22 mouse cellular contexts compared by ENCODE assay signal in genomic region chr17:33441159-33441558, GRCm38 (mm10). TPM values are rescaled to one million over a fixed set of nuclear protein-coding genes. Genes with fewer than 3 reads are reported as not detected.
"Had no signal": no experiment of that assay in that cellular context is flagged by ENCODE, and none has a peak within 500 bp of the region (broad histone marks: within the 10 kb centered on the region; RNA-seq: fewer than 3 reads in every experiment).

No protein-coding gene starts in this region.

- H3K4me1 ChIP-seq: midbrain, embryonic 13.5 days; midbrain, embryonic 15.5 days; neural tube, embryonic 12.5 days; stomach, embryonic 15.5 days had no signal

- H3K9ac ChIP-seq: liver, embryonic 14.5 days; midbrain, embryonic 13.5 days; midbrain, embryonic 15.5 days; neural tube, embryonic 12.5 days; stomach, embryonic 15.5 days had no signal

- ATAC-seq: midbrain, embryonic 13.5 days; midbrain, embryonic 15.5 days had no signal

- H3K9me3 ChIP-seq: megakaryocyte, embryonic 14.5 days; midbrain, embryonic 13.5 days; midbrain, embryonic 15.5 days; neural tube, embryonic 12.5 days; stomach, embryonic 15.5 days had no signal

- H3K4me2 ChIP-seq: liver, embryonic 11.5 days; midbrain, embryonic 11.5 days; midbrain, embryonic 13.5 days; midbrain, embryonic 15.5 days; neural tube, embryonic 12.5 days; stomach, embryonic 15.5 days had no signal

- DNase-seq: lung, adult 2 months; lung, postnatal 10 days; lung, postnatal 4 days; right cerebral cortex, postnatal 14 days; thymus, adult 18-20 months; thymus, postnatal 14 days; thymus, postnatal 36 days had no signal

- H3K36me3 ChIP-seq: midbrain, embryonic 13.5 days; midbrain, embryonic 15.5 days; neural tube, embryonic 12.5 days; stomach, embryonic 15.5 days had no signal

- H3K27ac ChIP-seq: liver, embryonic 14.5 days; midbrain, embryonic 13.5 days; midbrain, embryonic 15.5 days; neural tube, embryonic 12.5 days; stomach, embryonic 15.5 days; stomach, postnatal 0 days had no signal

- H3K4me3 ChIP-seq: megakaryocyte, embryonic 14.5 days; midbrain, embryonic 13.5 days; midbrain, embryonic 15.5 days; neural tube, embryonic 12.5 days; stomach, embryonic 15.5 days had no signal

- H3K27me3 ChIP-seq: midbrain, embryonic 13.5 days; midbrain, embryonic 15.5 days; neural tube, embryonic 12.5 days; stomach, embryonic 15.5 days had no signal

RNA-seq across cellular contexts. Expression of gene Actl9, which starts 8.5 kb away (rescaled TPM):
- total RNA-seq: midbrain, postnatal 0 days; neutrophil, adult 5-6 weeks had no signal
- polyA plus RNA-seq: liver, embryonic 11.5 days; liver, embryonic 16.5 days; lung, embryonic 16.5 days; midbrain, embryonic 11.5 days; midbrain, embryonic 13.5 days; midbrain, embryonic 15.5 days; midbrain, postnatal 0 days; neural tube, embryonic 12.5 days; neural tube, embryonic 14.5 days; stomach, embryonic 15.5 days; stomach, postnatal 0 days; thymus, postnatal 0 days had no signal
